Mouse (Mus musculus): ENCODE data around the gene Unc13a. TPM values are rescaled to one million over a fixed set of nuclear protein-coding genes. Genes with fewer than 3 reads are reported as not detected.

The Unc13a gene
- total and polyA plus RNA-seq, 2 experiments from 2014 or later, result 16.2 to 69.0 TPM

GRCm38 (mm10) chr8:71602666-71603334 is 68.8 kb downstream of the Unc13a start:
- Histone ChIP-seq H3K4me3 (ENCODE audit: low read depth, low read length) (peak overlapping the region; percentile 36), H3K4me1 (ENCODE audit: insufficient read depth, low read length) (0 out of 2 replicates have a peak, but pooled peaks cover 4% of the 10 kb centered on the region), H3K9ac (replicated peaks; ENCODE audit: low read length, poor library complexity, severe bottlenecking) (peak overlapping the region; percentile 20; the same call in 1 of the 2 replicates), H3K36me3 (ENCODE audit: insufficient read depth, low read length) (0 out of 2 replicates have a peak, but pooled peaks cover 5% of the 10 kb centered on the region), H3K4me2 (ENCODE audit: low read depth, low read length, poor library complexity, severe bottlenecking) (peak overlapping the region; percentile 46), H3K27ac (ENCODE audit: low read depth, low read length) (no peak overlapping the region; the same call in 1 of the 2 replicates), H3K9me3 (ENCODE audit: low read length) (no peaks in the 10 kb centered on the region), H3K27me3 (ENCODE audit: insufficient read depth, low read length) (peaks cover 18% of the 10 kb centered on the region)
- ATAC-seq (ENCODE audit: low FRiP score) (peak; percentile 71), DNase-seq (ENCODE audit: low spot score) (peak; percentile 66)
- WGBS, result 2% methylated on average over 32 of the region's 32 CpGs
- TF ChIP-seq CTCF (IDR thresholded peaks at IDR 0.05), result no peak

GRCm38 (mm10) chr8:71601939-71602665 is 69.5 kb downstream of the Unc13a start:
- ATAC-seq (ENCODE audit: low FRiP score), result peak; percentile 21
- H3K4me3 ChIP-seq (ENCODE audit: low read depth, low read length), result peak overlapping the region; percentile 36
- H3K4me2 ChIP-seq (ENCODE audit: low read depth, low read length, poor library complexity, severe bottlenecking), result peak overlapping the region; percentile 46
- peaks cover 18% of the 10 kb centered on the region for H3K27me3 ChIP-seq (ENCODE audit: insufficient read depth, low read length)
- no peaks in the 10 kb centered on the region for H3K9me3 ChIP-seq (ENCODE audit: low read length)
- TF ChIP-seq CTCF (IDR thresholded peaks at IDR 0.05), result no peak
- WGBS, result 4% methylated on average over 65 of the region's 65 CpGs
- H3K9ac ChIP-seq (replicated peaks; ENCODE audit: low read length, poor library complexity, severe bottlenecking), result peak overlapping the region; percentile 20
- H3K27ac ChIP-seq (ENCODE audit: low read depth, low read length), result no peak overlapping the region; the same call in 1 of the 2 replicates
- 0 out of 2 replicates have a peak, but pooled peaks cover 4% of the 10 kb centered on the region for H3K4me1 ChIP-seq (ENCODE audit: insufficient read depth, low read length)
- DNase-seq (ENCODE audit: low spot score), result no peak
- 0 out of 2 replicates have a peak, but pooled peaks cover 5% of the 10 kb centered on the region for H3K36me3 ChIP-seq (ENCODE audit: insufficient read depth, low read length)

- WGBS, result 91% methylated on average over 5 of the region's 5 CpGs
- Histone ChIP-seq H3K9ac (replicated peaks; ENCODE audit: low read length, poor library complexity, severe bottlenecking) (no peak overlapping the region), H3K4me3 (ENCODE audit: low read depth, low read length) (no peak overlapping the region), H3K27ac (ENCODE audit: low read depth, low read length) (no peak overlapping the region), H3K36me3 (ENCODE audit: insufficient read depth, low read length) (0 out of 2 replicates have a peak, but pooled peaks cover 3% of the 10 kb centered on the region), H3K4me1 (ENCODE audit: insufficient read depth, low read length) (0 out of 2 replicates have a peak, but pooled peaks cover 4% of the 10 kb centered on the region), H3K27me3 (ENCODE audit: insufficient read depth, low read length) (peaks cover 15% of the 10 kb centered on the region), H3K4me2 (ENCODE audit: low read depth, low read length, poor library complexity, severe bottlenecking) (no peak overlapping the region), H3K9me3 (ENCODE audit: low read length) (no peaks in the 10 kb centered on the region)
- no peak for DNase-seq (ENCODE audit: low spot score)
- TF ChIP-seq CTCF (IDR thresholded peaks at IDR 0.05), result no peak
- no peak for ATAC-seq (ENCODE audit: low FRiP score)
These were observed 72.7 kb downstream of the Unc13a start for GRCm38 (mm10) chr8:71598841-71599240.

GRCm38 (mm10) chr8:71598375-71598774 is 73.2 kb downstream of the Unc13a start:
- Histone ChIP-seq H3K4me2 (ENCODE audit: low read depth, low read length, poor library complexity, severe bottlenecking) (no peak overlapping the region), H3K36me3 (ENCODE audit: insufficient read depth, low read length) (0 out of 2 replicates have a peak, but pooled peaks cover 3% of the 10 kb centered on the region), H3K4me3 (ENCODE audit: low read depth, low read length) (no peak overlapping the region), H3K27me3 (ENCODE audit: insufficient read depth, low read length) (peaks cover 11% of the 10 kb centered on the region), H3K27ac (ENCODE audit: low read depth, low read length) (no peak overlapping the region), H3K9me3 (ENCODE audit: low read length) (no peaks in the 10 kb centered on the region), H3K9ac (replicated peaks; ENCODE audit: low read length, poor library complexity, severe bottlenecking) (no peak overlapping the region), H3K4me1 (ENCODE audit: insufficient read depth, low read length) (0 out of 2 replicates have a peak, but pooled peaks cover 4% of the 10 kb centered on the region)
- TF ChIP-seq CTCF (IDR thresholded peaks at IDR 0.05), result no peak
- ATAC-seq (ENCODE audit: low FRiP score) (no peak), DNase-seq (ENCODE audit: low spot score) (no peak)

- 73% methylated on average over 3 of the region's 3 CpGs for WGBS
- Histone ChIP-seq H3K27ac (ENCODE audit: low read depth, low read length) (no peak within 1 kb of the TSS), H3K4me1 (ENCODE audit: insufficient read depth, low read length) (peaks cover 9% of the 10 kb centered on the region), H3K27me3 (ENCODE audit: insufficient read depth, low read length) (peaks cover 9% of the 10 kb centered on the region), H3K4me3 (ENCODE audit: low read depth, low read length) (no peak within 1 kb of the TSS), H3K36me3 (ENCODE audit: insufficient read depth, low read length) (0 out of 2 replicates have a peak, but pooled peaks cover 3% of the 10 kb centered on the region), H3K4me2 (ENCODE audit: low read depth, low read length, poor library complexity, severe bottlenecking) (no peak within 1 kb of the TSS), H3K9ac (replicated peaks; ENCODE audit: low read length, poor library complexity, severe bottlenecking) (no peak within 1 kb of the TSS), H3K9me3 (ENCODE audit: low read length) (no peaks in the 10 kb centered on the region)
- no peak for ATAC-seq (ENCODE audit: low FRiP score)
- no peak for DNase-seq (ENCODE audit: low spot score)
- TF ChIP-seq CTCF (IDR thresholded peaks at IDR 0.05), result no peak
These were observed 74.1 kb downstream of the Unc13a start, which contains the start of gene Fam129c for GRCm38 (mm10) chr8:71597451-71597850. TSS of gene Fam129c (plus strand) at chr8:71597648.
